ENCODE assay signal across 9 mouse cellular contexts in the genomic region with DNA sequence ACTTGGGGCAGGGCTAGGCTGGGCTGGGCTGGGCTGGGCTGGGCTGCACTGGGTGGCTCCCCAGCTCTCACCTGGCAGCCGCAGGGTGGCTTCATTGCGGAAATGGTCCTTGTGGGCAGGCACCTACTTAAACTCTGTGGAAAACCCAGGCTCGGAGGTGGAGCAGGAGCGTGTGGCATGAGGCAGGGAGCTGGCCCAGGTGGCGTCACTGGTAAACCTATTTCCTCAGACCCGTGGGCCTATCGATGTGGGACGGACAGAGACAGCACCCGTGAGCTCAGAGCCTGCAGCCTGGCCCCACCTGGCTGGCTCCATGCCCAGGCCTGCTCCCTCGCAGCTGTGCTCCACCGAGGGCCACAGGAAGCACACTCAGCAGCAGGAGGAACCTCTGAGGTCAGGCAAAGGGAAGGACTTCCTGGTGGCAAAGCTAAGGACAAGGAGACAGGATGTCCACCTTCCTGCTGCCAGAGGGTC. TPM values are rescaled to one million over a fixed set of nuclear protein-coding genes. Genes with fewer than 3 reads are reported as not detected.
DNase-seq lines count a peak whose midpoint lies in the region; ATAC-seq lines count a peak whose summit lies in the region.
"Had no signal": no experiment of that assay in that cellular context is flagged by ENCODE, and none has a peak within 500 bp of the region (broad histone marks: within the 10 kb centered on the region; RNA-seq: fewer than 3 reads in every experiment).

No protein-coding gene starts in this region.

- peak overlapping the region; percentile 54 for H3K27ac ChIP-seq in heart, embryonic 15.5 days
- peak overlapping the region; percentile 75 for H3K27ac ChIP-seq in limb, embryonic 10.5 days
- H3K27ac ChIP-seq: midbrain, embryonic 12.5 days had no signal

- H3K4me3 ChIP-seq in heart, embryonic 15.5 days: no peak overlapping the region
- H3K4me3 ChIP-seq in limb, embryonic 10.5 days: no peak overlapping the region
- H3K4me3 ChIP-seq: midbrain, embryonic 12.5 days had no signal

- H3K36me3 ChIP-seq in heart, embryonic 15.5 days: no peaks in the 10 kb centered on the region
- H3K36me3 ChIP-seq in limb, embryonic 10.5 days: no peaks in the 10 kb centered on the region
- H3K36me3 ChIP-seq: midbrain, embryonic 12.5 days had no signal

- H3K4me1 ChIP-seq in heart, embryonic 15.5 days (replicated peaks): peaks cover 49% of the 10 kb centered on the region
- H3K4me1 ChIP-seq in limb, embryonic 10.5 days: peaks cover 89% of the 10 kb centered on the region

- peak; percentile 80 for DNase-seq in urinary bladder, postnatal 14 days (ENCODE audit: low spot score)
- DNase-seq in urinary bladder, postnatal 10 days (ENCODE audit: low spot score): no peak
- no peak for DNase-seq in limb, embryonic 10.5 days (ENCODE audit: low spot score)
- no peak for DNase-seq in retina, embryonic 14.5 days (ENCODE audit: low spot score)
- no peak for DNase-seq in layer of hippocampus, postnatal 14 days (ENCODE audit: low spot score in 2 of 2)
- DNase-seq in adipocyte (ENCODE audit: low spot score): no peak

- no peak for ATAC-seq in heart, embryonic 15.5 days (replicated peaks; ENCODE audit: insufficient number of reproducible peaks, insufficient read depth, low FRiP score, low read depth)
- ATAC-seq in megakaryocyte progenitor cell, adult 5-6 weeks (replicated peaks; ENCODE audit: poor library complexity): peak; percentile 12; the same call in 1 of the 2 replicates

- no peak overlapping the region for H3K9ac ChIP-seq in heart, embryonic 15.5 days
- H3K9ac ChIP-seq: midbrain, embryonic 12.5 days had no signal

- no peaks in the 10 kb centered on the region for H3K27me3 ChIP-seq in heart, embryonic 15.5 days
- peaks cover 17% of the 10 kb centered on the region for H3K27me3 ChIP-seq in limb, embryonic 10.5 days (ENCODE audit: low read depth, poor library complexity, severe bottlenecking)

- no peaks in the 10 kb centered on the region for H3K9me3 ChIP-seq in heart, embryonic 15.5 days (replicated peaks)
- H3K9me3 ChIP-seq in limb, embryonic 10.5 days (replicated peaks): no peaks in the 10 kb centered on the region
- H3K9me3 ChIP-seq: midbrain, embryonic 12.5 days had no signal

- H3K4me2 ChIP-seq in heart, embryonic 15.5 days: peak overlapping the region; percentile 20; the same call in 1 of the 2 replicates
- H3K4me2 ChIP-seq: midbrain, embryonic 12.5 days had no signal

- WGBS in heart, embryonic 15.5 days: 44% methylated on average over 11 of the region's 11 CpGs
- 81% methylated on average over 11 of the region's 11 CpGs for WGBS in limb, embryonic 10.5 days

RNA-seq across cellular contexts. Expression of a gene that starts 3.5 kb away (rescaled TPM):
- polyA plus RNA-seq in heart, embryonic 15.5 days (2015; fragmentation: Nextera tagmentation; extraction: Ambion mirVana): 1.3 and 2.4 TPM in 2 replicates
- polyA plus RNA-seq in limb, embryonic 10.5 days (2016; fragmentation: Nextera tagmentation; extraction: Ambion mirVana): 8.9 and 9.0 TPM in 2 replicates
- 7.0 and 8.0 TPM in 2 replicates for total RNA-seq in megakaryocyte progenitor cell, adult 5-6 weeks (2015)
- 2.5 and 3.9 TPM in 2 replicates for total RNA-seq in megakaryocyte progenitor cell, adult 5-6 weeks (2017)
- total RNA-seq in layer of hippocampus, postnatal 14 days (2021): 1 to 10 TPM; 2.5 to 2.6 TPM

RNA-seq across cellular contexts. Expression of a gene that starts 42.8 kb away (rescaled TPM):
- polyA plus RNA-seq in heart, embryonic 15.5 days (2015; fragmentation: Nextera tagmentation; extraction: Ambion mirVana): 12.6 and 20.6 TPM in 2 replicates
- 42.5 and 43.7 TPM in 2 replicates for polyA plus RNA-seq in limb, embryonic 10.5 days (2016; fragmentation: Nextera tagmentation; extraction: Ambion mirVana)
- 63.8 and 65.1 TPM in 2 replicates for total RNA-seq in megakaryocyte progenitor cell, adult 5-6 weeks (2015)
- 41.0 and 47.0 TPM in 2 replicates for total RNA-seq in megakaryocyte progenitor cell, adult 5-6 weeks (2017)
- 10 to 100 TPM; 83.6 to 97.2 TPM for total RNA-seq in layer of hippocampus, postnatal 14 days (2021)

RNA-seq across cellular contexts. Expression of a gene that starts 58.6 kb away (rescaled TPM):
- polyA plus RNA-seq in heart, embryonic 15.5 days (2015; fragmentation: Nextera tagmentation; extraction: Ambion mirVana): 19.1 and 23.0 TPM in 2 replicates
- polyA plus RNA-seq in limb, embryonic 10.5 days (2016; fragmentation: Nextera tagmentation; extraction: Ambion mirVana): 7.1 and 8.1 TPM in 2 replicates
- 11.0 and 13.4 TPM in 2 replicates for total RNA-seq in megakaryocyte progenitor cell, adult 5-6 weeks (2015)
- 22.7 and 27.0 TPM in 2 replicates for total RNA-seq in megakaryocyte progenitor cell, adult 5-6 weeks (2017)
- 10 to 100 TPM in 1 of 2 experiments, 1 to 10 TPM in 1; 9.4 to 10.4 TPM for total RNA-seq in layer of hippocampus, postnatal 14 days (2021)
